Mouse (Mus musculus): ENCODE data around the gene Herc3.

DNA sequence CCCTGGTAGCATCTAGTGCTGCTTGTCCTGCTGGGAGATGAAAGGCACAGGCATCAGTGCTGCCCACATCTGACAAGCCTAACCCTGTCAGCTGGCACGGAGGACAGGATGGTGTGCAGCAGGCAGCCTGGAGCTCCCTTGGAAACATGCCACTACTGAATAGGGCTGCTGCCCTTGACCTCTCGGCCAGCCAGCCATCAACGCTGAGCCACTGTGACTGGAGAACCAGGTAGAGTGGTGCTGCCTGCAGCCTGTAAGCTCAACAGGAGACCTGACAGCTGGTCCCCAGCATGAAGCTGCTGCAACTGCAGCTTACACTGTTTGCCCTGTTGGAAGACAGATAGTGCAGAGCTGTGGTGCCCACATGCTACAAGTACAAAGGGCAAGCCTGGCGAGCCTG lies 48.3 kb downstream of the Herc3 start:
- TF ChIP-seq GATA1 (IDR thresholded peaks at IDR 0.05; ENCODE audit: low read length) (no peak), TAL1 (IDR thresholded peaks at IDR 0.05; ENCODE audit: low read length) (no peak)
